ENCODE assay signal across 13 mouse cellular contexts in genomic region chr7:83445181-83445926, GRCm38 (mm10).
DNase-seq lines count a peak whose midpoint lies in the region; ATAC-seq and TF ChIP-seq lines count a peak whose summit lies in the region.
"Had no signal": no experiment of that assay in that cellular context is flagged by ENCODE, and none has a peak within 500 bp of the region (broad histone marks: within the 10 kb centered on the region; RNA-seq: fewer than 3 reads in every experiment).

No protein-coding gene starts in this region.

- DNase-seq in forebrain, postnatal 0 days, result peak; percentile 12
- no peak for DNase-seq in forebrain, embryonic 11.5 days (ENCODE audit: low spot score)
- DNase-seq in kidney, adult 8-10 months, result no peak
- peak; percentile 66 for DNase-seq in brain, adult 2 months (ENCODE audit: low read depth, low spot score)
- DNase-seq in layer of hippocampus, adult 9-10 months (ENCODE audit: low spot score), result peak; percentile 21
- DNase-seq in cerebellum, adult 18-20 months, result no peak
- DNase-seq in gastrocnemius, adult 2 months, result no peak
- DNase-seq: adrenal gland, postnatal 14 days; cerebellum, postnatal 10 days; kidney, postnatal 25 days had no signal

- no peaks in the 10 kb centered on the region for H3K9me3 ChIP-seq in forebrain, postnatal 0 days (ENCODE audit: low read length)
- no peaks in the 10 kb centered on the region for H3K9me3 ChIP-seq in forebrain, embryonic 11.5 days (ENCODE audit: control insufficient read depth, low read length)
- H3K9me3 ChIP-seq in kidney, embryonic 16.5 days (ENCODE audit: low read length), result no peaks in the 10 kb centered on the region
- H3K9me3 ChIP-seq: midbrain, embryonic 13.5 days had no signal

- H3K4me1 ChIP-seq in forebrain, postnatal 0 days (ENCODE audit: insufficient read depth), result no peaks in the 10 kb centered on the region; the same call in 1 of the 2 replicates
- no peaks in the 10 kb centered on the region; the same call in 1 of the 2 replicates for H3K4me1 ChIP-seq in forebrain, embryonic 11.5 days (replicated peaks; ENCODE audit: control insufficient read depth, insufficient read depth, low read length)
- peaks cover 31% of the 10 kb centered on the region for H3K4me1 ChIP-seq in kidney, embryonic 16.5 days (ENCODE audit: insufficient read depth, low read length)

- H3K27ac ChIP-seq in forebrain, postnatal 0 days (ENCODE audit: low read depth, low read length), result no peak overlapping the region
- H3K27ac ChIP-seq in forebrain, embryonic 11.5 days (ENCODE audit: low read depth, low read length), result no peak overlapping the region
- H3K27ac ChIP-seq in kidney, embryonic 16.5 days (ENCODE audit: low read length), result peak overlapping the region; percentile 88
- no peak overlapping the region for H3K27ac ChIP-seq in gastrocnemius, adult 2 months
- H3K27ac ChIP-seq: liver, embryonic 14.5 days; midbrain, embryonic 13.5 days had no signal

- no peaks in the 10 kb centered on the region for H3K36me3 ChIP-seq in forebrain, postnatal 0 days (ENCODE audit: insufficient read depth)
- H3K36me3 ChIP-seq in forebrain, embryonic 11.5 days (ENCODE audit: control insufficient read depth, insufficient read depth, low read length), result no peaks in the 10 kb centered on the region
- H3K36me3 ChIP-seq in kidney, embryonic 16.5 days (ENCODE audit: insufficient read depth, low read length), result no peaks in the 10 kb centered on the region
- H3K36me3 ChIP-seq: midbrain, embryonic 13.5 days had no signal

- no peak overlapping the region for H3K4me3 ChIP-seq in forebrain, postnatal 0 days (ENCODE audit: low read depth, low read length)
- no peak overlapping the region for H3K4me3 ChIP-seq in forebrain, embryonic 11.5 days (ENCODE audit: low read depth, low read length)
- no peak overlapping the region for H3K4me3 ChIP-seq in kidney, embryonic 16.5 days (ENCODE audit: low read length)
- H3K4me3 ChIP-seq in gastrocnemius, adult 2 months, result no peak overlapping the region
- H3K4me3 ChIP-seq: midbrain, embryonic 13.5 days had no signal

- ATAC-seq in forebrain, postnatal 0 days, result no peak
- ATAC-seq in forebrain, embryonic 11.5 days (replicated peaks; ENCODE audit: low FRiP score), result no peak
- peak; percentile 86 for ATAC-seq in kidney, embryonic 16.5 days (ENCODE audit: low FRiP score, low TSS enrichment)
- ATAC-seq: midbrain, embryonic 13.5 days had no signal

- WGBS in forebrain, postnatal 0 days, result 49% methylated on average over 5 of the region's 5 CpGs
- WGBS in forebrain, embryonic 11.5 days, result 54% methylated on average over 5 of the region's 5 CpGs
- WGBS in kidney, embryonic 16.5 days, result 31% methylated on average over 5 of the region's 5 CpGs

- intact Hi-C loops in gastrocnemius, adult 2 months (cut with DNase I), result no loop called here

- TF ChIP-seq CTCF in forebrain, postnatal 0 days (IDR thresholded peaks at IDR 0.05; ENCODE audit: low read depth), result no peak
- no peak for TF ChIP-seq CTCF in gastrocnemius, adult 2 months (IDR thresholded peaks at IDR 0.05)

- no peaks in the 10 kb centered on the region for H3K27me3 ChIP-seq in forebrain, postnatal 0 days (ENCODE audit: insufficient read depth, low read length)
- H3K27me3 ChIP-seq in forebrain, embryonic 11.5 days (ENCODE audit: control insufficient read depth, insufficient read depth, low read length), result no peaks in the 10 kb centered on the region
- H3K27me3 ChIP-seq in kidney, embryonic 16.5 days (ENCODE audit: insufficient read depth, low read length), result no peaks in the 10 kb centered on the region
- H3K27me3 ChIP-seq: midbrain, embryonic 13.5 days had no signal

- H3K4me2 ChIP-seq in forebrain, postnatal 0 days (ENCODE audit: low read depth), result no peak overlapping the region
- no peak overlapping the region for H3K4me2 ChIP-seq in forebrain, embryonic 11.5 days (ENCODE audit: low read depth, low read length, severe bottlenecking)
- H3K4me2 ChIP-seq in kidney, embryonic 16.5 days (replicated peaks; ENCODE audit: low read depth, low read length), result no peak overlapping the region
- H3K4me2 ChIP-seq: midbrain, embryonic 13.5 days had no signal

- H3K9ac ChIP-seq in forebrain, postnatal 0 days, result no peak overlapping the region
- H3K9ac ChIP-seq in forebrain, embryonic 11.5 days (ENCODE audit: low read length), result no peak overlapping the region
- H3K9ac ChIP-seq in kidney, embryonic 16.5 days (replicated peaks; ENCODE audit: low read length), result no peak overlapping the region
- H3K9ac ChIP-seq: liver, embryonic 14.5 days; midbrain, embryonic 13.5 days had no signal

Comparison
In these comparisons a context has a peak if more than half of its experiments do, and no peak if none do; other contexts are left out.
1. DNase-seq: peak in forebrain, postnatal 0 days (single experiment), brain, adult 2 months (single experiment) and layer of hippocampus, adult 9-10 months (single experiment); none in forebrain, embryonic 11.5 days (single experiment), kidney, adult 8-10 months (0 of 2), cerebellum, adult 18-20 months (0 of 2) and gastrocnemius, adult 2 months (single experiment).